Mouse (Mus musculus): ENCODE measurements around the gene Ncor2. TPM values are rescaled to one million over a fixed set of nuclear protein-coding genes. Genes with fewer than 3 reads are reported as not detected.

Gene Ncor2
- polyA plus RNA-seq, 1 experiment = 49.9 TPM

DNA sequence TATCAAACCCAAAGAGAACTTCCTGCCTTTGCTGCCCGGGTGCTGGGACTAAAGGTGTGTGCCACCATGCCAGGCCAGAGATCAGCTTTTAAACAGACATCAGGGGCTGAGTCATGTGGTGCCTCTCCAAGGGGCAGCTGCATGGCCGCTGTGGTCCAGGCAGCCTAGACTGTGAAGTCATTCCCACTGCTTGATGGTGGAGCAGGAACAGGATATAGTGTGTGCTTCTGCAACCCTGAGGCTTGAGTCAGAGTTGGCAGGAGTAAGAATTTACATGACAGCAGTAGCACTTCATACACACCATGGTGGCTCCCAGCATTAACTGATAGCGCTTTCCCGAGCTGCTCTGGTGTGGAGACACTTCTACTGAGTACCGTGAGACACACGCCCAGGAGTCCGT lies 106.6 kb downstream of the Ncor2 start:
- no peak overlapping the region for H3K27ac ChIP-seq (ENCODE audit: insufficient read depth, low read depth, low read length)
- WGBS = 61% methylated on average over 7 of the region's 7 CpGs

DNA sequence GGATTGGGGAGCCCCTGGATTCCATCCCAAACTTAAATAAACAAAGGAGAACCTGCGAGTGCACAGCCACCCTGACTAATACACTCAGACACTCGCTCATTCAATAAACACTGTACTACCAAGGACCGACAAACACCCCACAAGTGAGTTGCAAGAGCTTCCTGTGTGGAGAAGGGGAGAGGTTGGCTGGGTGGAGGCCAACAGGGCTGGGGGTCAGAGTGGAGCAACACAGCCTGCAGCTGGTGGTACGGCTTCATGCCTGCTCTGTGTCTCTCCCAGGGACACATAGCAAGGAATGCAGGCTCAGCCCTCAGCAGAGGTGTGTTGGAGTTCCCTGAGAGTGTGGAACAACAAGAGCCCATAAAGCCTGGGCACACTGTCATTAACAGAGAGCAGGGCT lies 107.1 kb downstream of the Ncor2 start:
- Histone ChIP-seq H3K4me3 (ENCODE audit: low read depth, low read length) (no peak overlapping the region), H3K27me3 (ENCODE audit: control insufficient read depth, insufficient read depth, low read length) (no peaks in the 10 kb centered on the region), H3K4me1 (ENCODE audit: control insufficient read depth, insufficient read depth, insufficient read length, low read length) (peaks cover 8% of the 10 kb centered on the region), H3K27ac (ENCODE audit: insufficient read depth, low read depth, low read length) (no peak overlapping the region), H3K36me3 (ENCODE audit: control insufficient read depth, insufficient read depth, low read length) (peaks cover 6% of the 10 kb centered on the region; the same call in 1 of the 2 replicates)
- 61% methylated on average over 4 of the region's 4 CpGs for WGBS
- TF ChIP-seq CTCF (IDR thresholded peaks at IDR 0.05; ENCODE audit: extremely low read depth, insufficient read length, insufficient replicate concordance, low read depth, low read length) (no peak), POLR2A (IDR thresholded peaks at IDR 0.05; ENCODE audit: low read depth, low read length) (no peak)

More for the DNA sequence above, 106.6 kb downstream of the Ncor2 start:
- H3K27me3 ChIP-seq (ENCODE audit: control insufficient read depth, insufficient read depth, low read length) = no peaks in the 10 kb centered on the region
- H3K36me3 ChIP-seq (ENCODE audit: control insufficient read depth, insufficient read depth, low read length) = peaks cover 6% of the 10 kb centered on the region; the same call in 1 of the 2 replicates
- peaks cover 8% of the 10 kb centered on the region for H3K4me1 ChIP-seq (ENCODE audit: control insufficient read depth, insufficient read depth, insufficient read length, low read length)
- H3K4me3 ChIP-seq (ENCODE audit: low read depth, low read length) = no peak overlapping the region
- TF ChIP-seq POLR2A (IDR thresholded peaks at IDR 0.05; ENCODE audit: low read depth, low read length) = no peak
- TF ChIP-seq CTCF (IDR thresholded peaks at IDR 0.05; ENCODE audit: extremely low read depth, insufficient read length, insufficient replicate concordance, low read depth, low read length) = no peak

DNA sequence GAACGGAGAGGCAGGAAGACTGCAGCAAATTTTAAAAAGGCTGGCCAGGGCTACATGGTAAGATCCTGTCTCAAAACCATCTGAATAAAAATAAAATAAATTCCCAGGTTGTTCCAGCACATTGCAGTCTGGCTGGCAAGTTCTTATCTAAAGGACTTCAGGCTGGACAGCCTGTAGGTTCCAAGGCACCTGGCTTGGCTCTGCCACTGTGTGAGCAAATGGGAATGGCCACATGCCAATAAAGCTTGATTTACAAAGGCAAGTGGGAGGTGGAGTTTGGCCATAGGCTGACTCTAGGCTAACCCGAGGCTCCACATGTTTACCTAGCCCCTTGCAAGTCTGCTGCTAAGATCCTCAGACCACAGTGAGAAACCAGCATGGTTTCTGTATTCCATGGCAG lies 108.6 kb downstream of the Ncor2 start:
- peaks cover 10% of the 10 kb centered on the region for H3K36me3 ChIP-seq (ENCODE audit: control insufficient read depth, insufficient read depth, low read length)
- no peak overlapping the region for H3K4me3 ChIP-seq (ENCODE audit: low read depth, low read length)
- no peaks in the 10 kb centered on the region for H3K27me3 ChIP-seq (ENCODE audit: control insufficient read depth, insufficient read depth, low read length)
- WGBS = 48% methylated on average over 2 of the region's 2 CpGs
- TF ChIP-seq CTCF (IDR thresholded peaks at IDR 0.05; ENCODE audit: extremely low read depth, insufficient read length, insufficient replicate concordance, low read depth, low read length) = no peak
- TF ChIP-seq POLR2A (IDR thresholded peaks at IDR 0.05; ENCODE audit: low read depth, low read length) = no peak
- H3K27ac ChIP-seq (ENCODE audit: insufficient read depth, low read depth, low read length) = no peak overlapping the region
- H3K4me1 ChIP-seq (ENCODE audit: control insufficient read depth, insufficient read depth, insufficient read length, low read length) = peaks cover 8% of the 10 kb centered on the region

DNA sequence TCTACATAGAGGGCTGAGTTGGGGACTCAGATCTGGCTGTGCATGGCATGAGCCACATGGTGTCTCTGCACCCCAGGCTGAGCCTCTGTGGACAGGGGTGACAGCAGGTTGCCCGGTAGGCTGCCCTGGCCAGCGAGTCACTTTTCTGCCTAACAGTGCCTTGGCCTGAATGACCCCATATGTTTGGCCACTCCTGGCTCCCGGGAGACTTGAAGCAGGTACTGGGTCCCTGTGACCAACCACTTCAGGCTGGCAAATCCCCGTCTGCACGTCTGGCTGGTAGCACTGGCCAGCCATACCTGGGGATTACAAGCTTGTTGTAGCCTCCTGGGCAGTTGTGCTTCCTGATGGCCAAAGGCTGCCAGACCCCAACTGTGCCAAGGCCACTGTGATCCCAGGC lies 109.1 kb downstream of the Ncor2 start:
- Histone ChIP-seq H3K36me3 (ENCODE audit: control insufficient read depth, insufficient read depth, low read length) (peaks cover 13% of the 10 kb centered on the region), H3K27ac (ENCODE audit: insufficient read depth, low read depth, low read length) (no peak overlapping the region), H3K4me1 (ENCODE audit: control insufficient read depth, insufficient read depth, insufficient read length, low read length) (peaks cover 8% of the 10 kb centered on the region), H3K27me3 (ENCODE audit: control insufficient read depth, insufficient read depth, low read length) (no peaks in the 10 kb centered on the region), H3K4me3 (ENCODE audit: low read depth, low read length) (no peak overlapping the region)
- 89% methylated on average over 5 of the region's 5 CpGs for WGBS
- TF ChIP-seq CTCF (IDR thresholded peaks at IDR 0.05; ENCODE audit: extremely low read depth, insufficient read length, insufficient replicate concordance, low read depth, low read length) (no peak), POLR2A (IDR thresholded peaks at IDR 0.05; ENCODE audit: low read depth, low read length) (no peak)

DNA sequence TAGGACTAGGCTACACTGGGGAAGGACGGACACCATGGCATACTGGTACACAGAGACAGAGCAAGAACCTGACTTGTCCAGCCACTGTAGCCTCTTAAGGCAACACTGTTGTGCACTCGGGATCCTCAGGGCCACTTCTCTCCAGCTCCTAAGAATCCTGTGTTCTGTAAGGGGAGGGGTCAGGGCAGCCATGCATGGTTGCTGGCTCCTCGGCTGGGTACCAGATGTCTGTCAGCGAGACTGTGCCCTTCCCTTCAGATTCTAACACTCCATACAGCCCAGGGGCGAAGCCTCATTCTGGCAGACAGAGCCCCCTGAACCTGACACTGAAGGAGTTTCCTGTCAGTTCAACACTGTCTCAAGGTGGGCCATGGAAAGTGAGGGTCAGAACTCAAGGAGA lies 109.6 kb downstream of the Ncor2 start:
- Histone ChIP-seq H3K27me3 (ENCODE audit: control insufficient read depth, insufficient read depth, low read length) (no peaks in the 10 kb centered on the region), H3K36me3 (ENCODE audit: control insufficient read depth, insufficient read depth, low read length) (peaks cover 16% of the 10 kb centered on the region), H3K4me3 (ENCODE audit: low read depth, low read length) (no peak overlapping the region), H3K4me1 (ENCODE audit: control insufficient read depth, insufficient read depth, insufficient read length, low read length) (peaks cover 6% of the 10 kb centered on the region), H3K27ac (ENCODE audit: insufficient read depth, low read depth, low read length) (no peak overlapping the region)
- 86% methylated on average over 5 of the region's 5 CpGs for WGBS
- TF ChIP-seq CTCF (IDR thresholded peaks at IDR 0.05; ENCODE audit: extremely low read depth, insufficient read length, insufficient replicate concordance, low read depth, low read length) = no peak
- TF ChIP-seq POLR2A (IDR thresholded peaks at IDR 0.05; ENCODE audit: low read depth, low read length) = no peak

DNA sequence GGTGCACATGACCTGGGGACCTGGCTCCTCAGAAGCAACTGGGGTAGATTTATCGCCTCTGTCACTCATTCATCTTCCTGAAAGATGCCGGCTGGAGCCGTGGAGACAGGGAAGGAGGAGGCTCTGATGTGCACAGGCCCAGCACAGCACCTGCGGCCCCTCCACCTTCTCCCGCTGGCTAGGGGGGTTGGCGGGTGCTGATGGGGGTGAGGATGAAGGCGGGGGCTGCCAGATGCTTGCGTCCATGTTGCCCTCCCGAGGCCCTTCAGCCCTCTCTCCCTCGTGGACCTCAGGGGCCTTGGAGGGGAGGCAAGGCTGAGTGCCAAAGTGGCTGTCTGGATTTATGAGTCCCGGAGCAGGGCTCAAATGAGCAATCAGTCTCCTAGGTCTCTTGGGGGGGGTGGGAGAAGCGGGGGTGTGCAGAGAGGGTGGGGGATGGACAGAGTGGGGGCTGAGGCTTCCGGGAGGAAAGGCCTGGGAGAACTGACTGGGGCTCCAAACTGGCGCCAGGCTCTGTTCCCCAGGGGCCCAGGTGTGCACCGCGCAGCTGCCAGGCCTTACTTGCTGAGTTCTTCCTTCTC lies 110.6 kb downstream of the Ncor2 start:
- no peak overlapping the region for H3K4me3 ChIP-seq (ENCODE audit: low read depth, low read length)
- peaks cover 15% of the 10 kb centered on the region for H3K36me3 ChIP-seq (ENCODE audit: control insufficient read depth, insufficient read depth, low read length)
- H3K4me1 ChIP-seq (ENCODE audit: control insufficient read depth, insufficient read depth, insufficient read length, low read length) = peaks cover 4% of the 10 kb centered on the region; the same call in 1 of the 2 replicates
- no peak overlapping the region for H3K27ac ChIP-seq (ENCODE audit: insufficient read depth, low read depth, low read length)
- H3K27me3 ChIP-seq (ENCODE audit: control insufficient read depth, insufficient read depth, low read length) = no peaks in the 10 kb centered on the region
- 78% methylated on average over 16 of the region's 16 CpGs for WGBS
- no peak for TF ChIP-seq CTCF (IDR thresholded peaks at IDR 0.05; ENCODE audit: extremely low read depth, insufficient read length, insufficient replicate concordance, low read depth, low read length)
- no peak for TF ChIP-seq POLR2A (IDR thresholded peaks at IDR 0.05; ENCODE audit: low read depth, low read length)

DNA sequence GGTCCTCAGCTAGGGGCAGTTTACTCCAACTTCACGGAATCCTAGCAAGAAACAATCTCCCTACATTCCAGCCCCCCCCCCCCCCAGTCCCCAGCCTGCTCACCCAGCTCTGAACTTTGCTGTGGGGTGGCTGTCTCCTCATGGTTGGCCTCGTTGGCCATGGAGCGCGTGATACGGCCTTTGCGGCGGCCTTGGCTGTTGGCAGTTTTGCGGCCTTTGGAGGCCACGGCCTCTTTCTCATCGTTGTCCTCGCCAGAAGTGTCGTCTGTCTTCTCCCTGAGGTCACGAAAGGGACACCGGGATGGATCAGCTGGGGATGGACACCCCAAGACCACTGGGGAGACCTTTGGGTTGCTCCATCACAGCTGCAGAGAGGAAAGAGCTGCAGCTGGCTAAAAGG lies 111.3 kb downstream of the Ncor2 start:
- WGBS = 85% methylated on average over 14 of the region's 14 CpGs
- H3K4me3 ChIP-seq (ENCODE audit: low read depth, low read length) = no peak overlapping the region
- H3K27me3 ChIP-seq (ENCODE audit: control insufficient read depth, insufficient read depth, low read length) = no peaks in the 10 kb centered on the region
- H3K4me1 ChIP-seq (ENCODE audit: control insufficient read depth, insufficient read depth, insufficient read length, low read length) = peaks cover 2% of the 10 kb centered on the region; the same call in 1 of the 2 replicates
- H3K36me3 ChIP-seq (ENCODE audit: control insufficient read depth, insufficient read depth, low read length) = peaks cover 19% of the 10 kb centered on the region
- H3K27ac ChIP-seq (ENCODE audit: insufficient read depth, low read depth, low read length) = no peak overlapping the region
- TF ChIP-seq CTCF (IDR thresholded peaks at IDR 0.05; ENCODE audit: extremely low read depth, insufficient read length, insufficient replicate concordance, low read depth, low read length) (no peak), POLR2A (IDR thresholded peaks at IDR 0.05; ENCODE audit: low read depth, low read length) (no peak)
